Mouse (Mus musculus): ENCODE data around the gene E2f2. TPM values are rescaled to one million over a fixed set of nuclear protein-coding genes. Genes with fewer than 3 reads are reported as not detected.

Gene E2f2
- total RNA-seq, 2 experiments from 2014 or later = 1.8 to 3.5 TPM

DNA sequence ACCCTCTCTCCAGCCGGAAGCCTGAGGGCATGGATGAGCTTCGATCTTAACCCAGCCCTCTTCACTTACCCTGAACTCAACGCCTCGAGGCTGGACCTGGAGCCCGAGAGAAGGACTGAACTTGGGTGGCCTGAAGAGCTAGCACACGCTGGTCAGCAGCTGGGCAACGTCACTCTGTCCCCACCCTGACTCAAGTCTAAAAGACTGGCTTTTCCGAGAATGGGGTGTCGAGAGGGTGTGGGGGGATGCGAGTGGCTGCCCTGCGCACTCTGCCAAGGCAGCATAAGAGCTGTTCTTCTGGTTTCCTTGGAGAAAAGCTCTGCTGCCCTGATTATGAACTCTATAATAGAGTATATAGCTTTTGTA is 27.3 kb upstream of the E2f2 start:
- no peak for DNase-seq

- DNase-seq = no peak
Observed at GRCm38 (mm10) chr4:136145362-136145885, 26.8 kb upstream of the E2f2 start.

DNA sequence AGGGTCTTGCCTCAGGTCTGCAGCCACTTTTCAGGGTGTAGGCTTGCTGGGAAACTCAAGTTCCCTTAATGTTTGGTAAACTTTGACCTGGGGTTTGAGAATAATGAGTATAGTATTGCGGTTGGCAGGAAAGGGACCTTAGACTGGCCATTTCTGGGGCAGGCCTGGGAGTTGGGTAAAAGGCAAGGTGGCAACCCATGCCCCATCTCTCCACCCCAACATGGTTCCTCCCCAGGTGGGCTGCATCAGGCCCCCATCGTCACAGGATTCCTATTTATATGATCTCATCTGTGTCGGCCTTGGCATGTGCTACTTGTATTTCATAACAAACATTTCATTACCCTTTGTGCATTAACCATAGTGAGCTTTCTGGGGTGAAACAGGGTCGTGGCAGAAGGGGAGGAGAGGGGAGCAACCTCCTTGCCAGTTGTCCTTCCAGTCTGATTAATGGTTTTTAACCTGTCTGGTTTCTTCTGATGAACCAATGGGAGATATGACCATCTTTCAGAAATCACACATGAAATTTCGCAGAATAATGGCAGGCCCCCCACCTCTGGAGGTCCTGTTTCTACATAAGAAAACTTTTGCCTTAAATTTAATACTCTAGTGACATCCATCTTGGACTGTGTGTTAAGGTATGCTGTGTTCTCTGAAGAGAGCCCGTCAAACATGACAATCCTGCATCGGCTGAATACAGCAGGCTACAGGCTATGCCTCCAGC is 26.0 kb upstream of the E2f2 start:
- DNase-seq = no peak

GRCm38 (mm10) chr4:136146712-136147154 is 25.5 kb upstream of the E2f2 start:
- no peak for DNase-seq

GRCm38 (mm10) chr4:136147436-136148135 is 24.6 kb upstream of the E2f2 start:
- DNase-seq = peak; percentile 92

DNA sequence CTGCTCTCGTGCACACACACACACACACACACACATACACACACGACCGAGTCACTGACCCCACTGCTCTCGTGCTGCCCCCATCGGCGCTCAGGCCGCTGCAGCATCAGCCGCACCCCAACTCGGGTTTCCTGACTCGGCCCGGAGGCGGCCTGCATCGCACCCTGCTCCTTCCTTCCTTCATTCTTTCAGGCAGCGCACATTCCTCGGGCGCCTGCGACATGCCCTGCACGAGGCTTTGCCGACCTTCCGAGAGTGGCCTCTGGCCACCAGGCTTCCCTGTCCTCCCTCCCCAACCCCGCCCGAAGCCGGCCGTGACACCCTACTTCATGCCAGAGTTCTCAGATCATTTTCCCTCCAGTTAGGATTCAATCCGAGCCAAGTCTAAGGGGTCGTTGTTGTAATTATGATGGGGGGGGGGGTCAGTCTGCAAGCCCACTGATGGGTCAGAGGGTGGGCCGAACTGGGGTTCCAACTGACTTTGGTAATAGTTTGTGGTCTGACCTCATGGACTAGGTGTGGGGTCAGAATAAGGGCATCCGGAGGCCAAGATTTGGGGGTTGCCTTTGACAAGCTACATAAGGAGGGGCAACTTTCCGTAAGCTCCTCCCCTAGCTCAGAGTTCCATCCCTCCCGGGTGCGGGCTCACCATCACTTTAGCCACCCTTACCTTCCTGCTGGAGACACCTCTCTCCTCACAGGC is 23.7 kb upstream of the E2f2 start:
- DNase-seq = peak; percentile 60

DNA sequence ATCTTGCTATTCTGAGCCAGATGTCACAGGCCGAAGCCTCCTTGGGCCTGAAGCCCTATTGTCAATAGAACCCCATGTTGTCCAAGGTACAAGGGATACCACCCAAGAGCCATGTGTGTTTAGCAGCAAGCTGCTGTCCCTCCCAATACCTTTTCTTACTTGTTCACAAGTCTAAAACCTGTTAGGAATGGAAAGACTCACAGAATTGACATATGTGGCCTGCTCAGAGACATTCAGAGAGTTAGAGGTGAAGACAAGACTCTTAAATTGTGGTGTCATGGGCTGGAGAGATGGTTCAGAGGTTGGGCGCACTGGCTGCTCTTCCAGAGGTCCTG is 23.2 kb upstream of the E2f2 start:
- DNase-seq = no peak

DNA sequence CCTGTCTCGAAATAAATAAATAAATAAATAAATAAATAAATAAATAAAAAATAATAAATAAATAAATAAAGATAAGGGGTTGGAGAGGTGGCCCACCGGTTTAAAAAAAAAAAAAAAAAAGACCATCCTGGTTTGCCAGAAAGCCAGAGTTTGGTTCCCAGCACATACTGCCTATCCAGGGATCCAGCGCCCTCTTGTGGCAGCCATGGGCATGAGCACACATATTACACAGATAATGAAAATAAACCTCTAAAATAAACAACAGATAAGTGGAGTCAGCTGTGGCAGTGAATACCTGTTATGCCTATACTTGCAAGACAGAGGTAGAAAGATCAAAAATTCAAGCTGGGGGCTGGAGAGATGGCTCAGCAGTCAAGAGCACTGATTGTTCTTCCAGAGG is 22.5 kb upstream of the E2f2 start:
- DNase-seq = peak; percentile 37

DNA sequence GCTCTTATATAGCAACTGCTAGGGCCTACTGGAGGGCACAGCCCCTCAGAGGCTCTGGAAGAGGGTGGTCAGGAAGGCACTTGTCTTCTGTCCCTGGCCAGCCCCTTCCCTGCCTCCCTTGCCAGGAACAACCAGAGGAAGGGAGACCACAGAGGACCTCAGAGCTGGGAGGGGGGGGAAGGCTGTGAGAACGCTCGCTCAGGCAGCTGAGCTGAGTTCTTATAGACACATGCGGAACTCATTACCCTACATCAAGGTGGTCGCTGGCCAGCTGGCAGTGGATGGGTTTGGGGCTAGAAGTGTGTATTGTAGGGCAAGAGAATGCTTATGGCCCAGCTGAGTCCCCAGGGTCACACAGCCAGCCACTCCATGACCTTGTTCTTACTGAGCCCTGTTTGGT is 21.6 kb upstream of the E2f2 start:
- DNase-seq = no peak

- DNase-seq = no peak
Observed at GRCm38 (mm10) chr4:136152821-136153220, 19.4 kb upstream of the E2f2 start.

- no peak for DNase-seq
Observed at GRCm38 (mm10) chr4:136154462-136154861, 17.7 kb upstream of the E2f2 start.

- no peak for DNase-seq
Observed at GRCm38 (mm10) chr4:136158498-136158897, 13.7 kb upstream of the E2f2 start.

- DNase-seq = peak; percentile 58
Observed at GRCm38 (mm10) chr4:136159802-136160397, 12.3 kb upstream of the E2f2 start.

GRCm38 (mm10) chr4:136163448-136163847 is 8.7 kb upstream of the E2f2 start:
- peak; percentile 77 for DNase-seq

GRCm38 (mm10) chr4:136164981-136165380 is 7.2 kb upstream of the E2f2 start:
- peak; percentile 45 for DNase-seq

GRCm38 (mm10) chr4:136167701-136168100 is 4.5 kb upstream of the E2f2 start:
- no peak for DNase-seq

GRCm38 (mm10) chr4:136170401-136170800 is 1.8 kb upstream of the E2f2 start:
- no peak for DNase-seq

DNA sequence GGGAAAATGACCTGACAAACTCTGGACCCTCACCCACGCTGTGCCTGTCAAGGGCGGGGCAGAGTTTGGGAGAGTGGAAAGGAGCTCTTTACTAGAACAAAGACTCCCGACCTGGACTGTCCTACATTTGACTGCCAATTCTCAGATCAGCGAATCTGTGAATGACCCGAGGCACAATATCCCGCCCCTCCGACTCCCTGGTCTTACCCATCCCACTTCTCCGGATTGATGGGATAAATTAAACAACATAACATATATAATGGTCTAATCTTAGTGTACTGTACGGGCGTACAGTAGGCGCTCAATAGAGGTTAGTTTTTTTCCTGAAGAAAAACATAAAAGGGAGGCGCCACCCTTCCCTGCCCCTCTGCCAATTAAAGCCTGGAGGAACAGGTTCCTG is 739 bp upstream of the E2f2 start:
- DNase-seq = no peak

DNA sequence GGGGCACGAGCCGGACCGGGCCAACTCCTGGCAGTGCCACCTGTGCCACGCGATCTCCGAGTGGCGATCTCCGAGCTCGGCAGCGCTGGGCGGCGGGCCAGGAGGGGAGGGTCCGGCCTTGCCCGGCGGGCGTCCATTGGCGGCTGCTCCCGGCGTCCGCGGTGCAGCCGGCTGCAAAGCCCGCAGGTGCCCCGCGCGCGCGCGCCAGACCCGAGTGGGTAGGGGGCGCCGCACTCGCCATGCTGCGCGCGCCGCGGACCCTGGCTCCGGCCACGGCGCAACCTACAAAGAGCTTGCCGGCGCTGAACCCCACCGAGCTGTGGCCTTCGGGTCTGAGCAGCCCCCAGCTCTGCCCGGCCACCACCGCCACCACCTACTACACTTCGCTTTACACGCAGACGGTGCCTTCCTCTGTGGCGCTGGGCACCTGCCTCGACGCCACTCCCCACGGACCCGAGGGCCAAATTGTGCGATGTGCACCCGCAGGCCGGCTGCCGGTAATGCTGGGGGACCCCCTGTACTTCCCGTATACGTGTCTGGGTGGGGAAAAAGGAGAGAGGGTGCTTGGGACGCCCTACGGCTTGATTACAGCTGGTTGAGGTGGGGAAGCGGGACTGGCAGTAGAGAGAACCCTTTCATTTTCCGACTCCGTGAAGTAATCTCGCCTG is 482 bp downstream of the E2f2 start:
- peak; percentile 60 for DNase-seq

DNA sequence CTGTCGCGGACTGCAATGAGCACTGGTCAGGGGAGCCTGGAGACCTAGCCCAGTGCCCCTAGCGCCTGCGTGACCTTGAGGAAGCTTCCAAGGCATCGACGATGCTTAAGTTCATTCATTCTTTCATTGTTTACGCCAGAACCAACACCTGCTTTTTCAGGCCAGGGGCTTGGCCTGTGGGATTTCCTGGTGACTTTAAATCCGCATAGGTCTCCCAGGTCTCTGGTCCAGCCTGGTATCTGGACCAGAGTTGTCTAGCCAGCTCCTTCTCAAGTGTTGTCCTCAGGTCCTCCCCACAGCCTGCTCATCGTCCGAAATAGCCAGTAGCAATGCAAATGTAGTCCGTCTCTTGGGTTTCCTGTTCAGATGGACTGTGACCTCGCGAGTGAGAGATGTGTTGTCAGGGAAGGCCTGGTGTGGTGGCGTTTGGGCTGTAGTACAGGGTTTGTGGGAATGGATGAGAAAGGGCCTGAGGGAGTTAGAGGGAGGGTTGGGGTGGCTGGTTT is 1.1 kb downstream of the E2f2 start:
- no peak for DNase-seq

- peak; percentile 25 for DNase-seq
Observed at GRCm38 (mm10) chr4:136174216-136175193, 2.3 kb downstream of the E2f2 start.
